Mouse (Mus musculus) ovary, postnatal 10 days (tissue): Measurements from ENCODE around the gene Trmt61a.

Experiments used
- DNase-seq: peaks from one replicate; pipeline ENCODE4 v3.0.0; 2022; ENCODE audit warnings: low spot score

The Trmt61a gene

GRCm38 (mm10) chr12:111732921-111733320 lies 55.0 kb downstream of the Trmt61a start:
- DNase-seq, result no peak
